Mouse (Mus musculus) adrenal gland, adult 2 months (tissue): ENCODE measurements around the gene Mnd1. TPM values are rescaled to one million over a fixed set of nuclear protein-coding genes. Genes with fewer than 3 reads are reported as not detected.

Experiments
- DNase-seq: peaks from one replicate; pipeline ENCODE4 v3.0.0; 2021
- polyA plus RNA-seq: library from polyadenylated mRNA; depleted of rRNA; stranded (reverse); fragments of >200 nt; gene quantifications from 2 replicates; pipeline ENCODE4 v1.2.3, GENCODE M21; 2012; rRNA removed
- total RNA-seq, 2 experiments: library from RNA; stranded (reverse); gene quantifications; 2 replicates each; pipeline ENCODE4 v1.2.3; 2021

The Mnd1 gene
- total and polyA plus RNA-seq, 3 experiments = 0.20 to 11.5 (median 9.1) TPM

GRCm38 (mm10) chr3:84046206-84046605 is 109.4 kb downstream of the Mnd1 start:
- DNase-seq = no peak

DNA sequence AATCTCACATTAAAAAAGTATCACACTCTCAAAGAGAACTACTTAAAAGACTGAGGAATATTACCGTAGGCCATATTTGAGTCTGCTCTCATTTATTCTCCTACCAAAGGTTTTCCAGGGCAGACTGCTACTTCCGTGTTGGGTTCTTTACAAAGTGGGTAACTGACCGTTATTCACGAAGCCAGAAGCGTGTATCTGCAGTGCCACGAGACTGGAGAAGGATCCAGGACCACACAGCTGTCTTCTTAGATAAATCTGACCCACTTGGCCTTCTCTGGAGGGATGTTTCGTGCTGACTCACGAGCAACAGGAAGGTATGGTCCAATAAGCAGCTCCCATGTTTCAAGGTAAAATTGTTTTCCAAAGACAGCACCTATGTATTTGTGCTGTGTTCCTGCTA is 113.8 kb downstream of the Mnd1 start:
- no peak for DNase-seq

DNA sequence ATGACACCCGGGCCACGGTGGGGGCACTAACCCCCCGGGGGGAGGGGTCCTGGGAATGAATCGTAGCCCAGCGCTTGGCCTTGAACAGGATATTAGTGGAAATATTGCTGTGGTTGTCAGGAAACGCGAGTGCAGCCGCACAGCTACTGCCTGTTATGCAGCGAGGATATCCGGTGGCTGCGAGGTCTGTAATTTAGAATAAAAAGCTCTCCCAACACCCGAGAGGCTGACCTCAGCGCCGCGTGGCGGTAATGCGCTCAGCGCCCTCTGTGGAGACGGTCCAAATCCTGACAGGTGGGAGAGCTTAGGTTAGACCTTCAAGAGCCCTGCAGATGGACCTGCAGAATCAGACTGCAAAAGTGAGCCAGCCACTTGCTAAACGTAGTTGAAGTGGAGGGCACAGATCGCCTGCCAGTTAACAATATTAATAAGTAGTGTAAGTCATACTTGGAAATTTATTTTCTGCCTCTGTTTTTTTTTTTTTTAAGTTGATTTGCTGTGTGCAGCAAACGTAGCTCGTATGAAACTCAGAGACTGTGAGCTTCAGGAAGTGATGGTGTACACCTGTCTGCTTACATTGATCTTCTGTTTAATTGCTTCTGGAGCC is 115.0 kb downstream of the Mnd1 start:
- DNase-seq = no peak

DNA sequence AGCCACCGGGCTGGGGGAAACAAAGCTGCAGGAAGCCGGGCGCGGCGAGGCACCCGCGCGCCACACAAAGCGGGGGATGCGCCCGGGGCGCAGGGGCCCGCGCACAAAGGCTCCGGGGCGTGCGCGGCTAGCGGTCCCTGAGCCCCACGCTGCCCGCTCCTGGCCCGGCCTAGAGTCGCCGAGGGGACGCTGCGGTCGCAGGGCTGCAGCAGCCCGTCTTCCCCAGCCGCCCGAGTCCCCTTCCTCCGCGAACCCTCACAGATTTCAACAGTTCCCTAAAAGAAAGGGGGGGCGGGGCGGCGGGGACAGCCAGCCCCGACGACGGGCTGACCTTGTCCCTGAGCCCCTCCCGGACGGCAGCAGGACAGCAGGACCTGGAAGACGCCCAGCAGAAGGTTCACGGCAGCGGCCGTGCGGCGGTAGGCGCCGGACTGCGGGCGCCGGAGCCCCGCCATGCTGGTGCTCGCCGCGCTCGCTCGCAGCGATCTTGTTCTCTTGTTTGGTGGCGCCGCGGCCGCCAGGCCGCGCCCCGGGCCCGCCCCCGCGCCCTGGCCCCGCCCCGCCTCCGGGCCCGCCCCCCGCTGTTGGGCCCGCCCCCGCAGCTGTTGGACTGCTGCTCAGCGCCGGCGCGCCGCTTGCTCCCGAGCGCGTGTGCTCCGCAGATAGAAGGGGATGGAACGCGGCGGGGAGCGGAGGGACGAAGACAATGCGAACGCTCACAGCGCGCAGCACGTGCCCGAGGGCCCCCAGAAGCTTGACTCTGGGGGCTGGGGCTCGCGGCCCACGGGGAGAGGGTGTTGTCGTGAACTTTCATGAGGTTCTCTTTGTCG is 115.7 kb downstream of the Mnd1 start, which contains the start of gene Tmem131l:
Gene Tmem131l, minus strand, starts transcription at position 530 of the 830 bp plus-strand sequence.
- DNase-seq = peak; percentile 89

- DNase-seq = peak; percentile 77
Measured at GRCm38 (mm10) chr3:84038981-84039645, 116.5 kb downstream of the Mnd1 start.

DNA sequence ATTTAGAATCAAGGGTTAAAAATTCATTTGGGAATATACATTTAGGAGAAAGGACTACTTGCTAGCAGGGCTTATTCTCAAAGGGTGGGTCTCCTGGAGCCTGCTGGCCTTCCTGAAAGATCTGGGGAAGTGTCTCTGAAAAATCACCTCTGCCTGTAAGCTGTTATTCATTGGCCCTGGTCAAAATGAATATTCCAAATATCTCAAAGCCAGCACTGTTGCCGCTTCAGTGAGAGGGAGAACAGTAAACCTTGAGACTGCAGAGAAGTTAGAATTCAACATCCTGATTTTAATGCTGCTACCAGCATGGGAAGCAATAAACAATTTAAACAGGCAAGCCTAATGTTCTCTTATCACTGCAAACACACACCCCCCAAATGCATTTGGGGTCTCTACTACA is 117.5 kb downstream of the Mnd1 start:
- no peak for DNase-seq

Other genes starting within 250 kb of the Mnd1 start
- gene Tmem131l, start 115.6 kb downstream of the Mnd1 start, total RNA-seq = 10 to 100 TPM; 25.9 to 26.6 TPM
- gene Tmem131l, start 115.6 kb downstream of the Mnd1 start, polyA plus RNA-seq = 43.8 and 48.2 TPM in 2 replicates
- gene Gm6525, start 18.3 kb upstream of the Mnd1 start, total RNA-seq = under 1 TPM in 1 of 2 experiments, not detected in 1; 0.84 TPM
- gene Gm6525, start 18.3 kb upstream of the Mnd1 start, polyA plus RNA-seq = not detected in 2 replicates
- 100 to 1,000 TPM in 1 of 2 experiments, 10 to 100 TPM in 1; 34.1 to 125 TPM for gene Trim2, start 151.1 kb upstream of the Mnd1 start, total RNA-seq
- 58.3 and 115 TPM in 2 replicates for gene Trim2, start 151.1 kb upstream of the Mnd1 start, polyA plus RNA-seq